Mouse (Mus musculus) thymus, adult 2 months (tissue): ENCODE results near the gene Aff3.

ENCODE experiments used
- CTCF ChIP-seq: fragments of 200-500 bp; IDR thresholded peaks from 2 replicates; pipeline ENCODE4 v1.5.1; 2012; ENCODE audit warnings: mild to moderate bottlenecking, control low read depth, low read length, moderate library complexity, borderline replicate concordance; ENCODE audit not compliant: control insufficient read depth, poor library complexity, insufficient read depth; ENCODE audit errors: extremely low read depth
- POLR2A ChIP-seq: fragments of 200-500 bp; IDR thresholded peaks from 2 replicates; pipeline ENCODE4 v1.6.1; 2012; ENCODE audit warnings: mild to moderate bottlenecking, low read length, control low read depth, moderate library complexity; ENCODE audit not compliant: control insufficient read depth, poor library complexity, insufficient read depth; ENCODE audit errors: extremely low read depth

- TF ChIP-seq CTCF (no peak), POLR2A (no peak)
Observed at GRCm38 (mm10) chr1:38451367-38451766, 213.4 kb downstream of the Aff3 start.
